Mouse (Mus musculus) brown adipose tissue, adult 24 weeks (tissue): ENCODE measurements around the gene 2310034G01Rik. TPM values are rescaled to one million over a fixed set of nuclear protein-coding genes. Genes with fewer than 3 reads are reported as not detected.

ENCODE experiments used
- H3K27ac ChIP-seq: fragments of 200-500 bp; replicated peaks from 2 replicates; pipeline ENCODE4 v1.5.1; 2012; ENCODE audit warnings: low read depth, mild to moderate bottlenecking, low read length
- H3K4me1 ChIP-seq: fragments of 200-500 bp; 2 replicates; pipeline ENCODE4 v1.6.1; 2012; ENCODE audit warnings: low read length, mixed read lengths; ENCODE audit not compliant: control insufficient read depth, insufficient read depth, insufficient read length
- H3K4me3 ChIP-seq: fragments of 200-500 bp; 2 replicates; pipeline ENCODE4 v1.5.1; 2012; ENCODE audit warnings: low read depth, mild to moderate bottlenecking, low read length, moderate library complexity; ENCODE audit not compliant: insufficient read depth
- polyA plus RNA-seq: library from polyadenylated mRNA; stranded (reverse); fragments of >200 nt; gene quantifications from 2 replicates; pipeline ENCODE4 v1.2.4, GENCODE M21; 2012; ENCODE audit not compliant: missing spikeins, insufficient read depth, insufficient read length

Gene 2310034G01Rik
- polyA plus RNA-seq, 1 experiment: not detected

- H3K4me1 ChIP-seq: no peaks in the 10 kb centered on the region
- H3K4me3 ChIP-seq: peak overlapping the region; percentile 50; the same call in 1 of the 2 replicates
- peak overlapping the region; percentile 75 for H3K27ac ChIP-seq
Observed at GRCm38 (mm10) chr19:46339287-46339971, 10.7 kb downstream of the 2310034G01Rik start.

GRCm38 (mm10) chr19:46338942-46339286 is 11.2 kb downstream of the 2310034G01Rik start:
- Histone ChIP-seq H3K4me3 (peak overlapping the region; percentile 50), H3K4me1 (no peaks in the 10 kb centered on the region), H3K27ac (peak overlapping the region; percentile 75)

GRCm38 (mm10) chr19:46338331-46338936 is 11.7 kb downstream of the 2310034G01Rik start, which contains the start of gene Cuedc2:
Gene Cuedc2, minus strand, starts transcription at chr19:46338702.
- peak within 1 kb of the TSS; percentile 75 for H3K27ac ChIP-seq
- no peaks in the 10 kb centered on the region for H3K4me1 ChIP-seq
- peak within 1 kb of the TSS; percentile 95 for H3K4me3 ChIP-seq

- no peaks in the 10 kb centered on the region for H3K4me1 ChIP-seq
- H3K27ac ChIP-seq: 0 out of 2 replicates have a peak overlapping the region, but pooled peaks have one; percentile 28
- H3K4me3 ChIP-seq: peak overlapping the region; percentile 95
Observed at GRCm38 (mm10) chr19:46337719-46338330, 12.3 kb downstream of the 2310034G01Rik start.

GRCm38 (mm10) chr19:46333906-46334305 is 16.2 kb downstream of the 2310034G01Rik start:
- no peak overlapping the region for H3K4me3 ChIP-seq
- H3K4me1 ChIP-seq: peaks cover 3% of the 10 kb centered on the region; the same call in 1 of the 2 replicates
- H3K27ac ChIP-seq: no peak overlapping the region

GRCm38 (mm10) chr19:46332721-46333339 is 17.3 kb downstream of the 2310034G01Rik start:
- H3K4me1 ChIP-seq: peaks cover 3% of the 10 kb centered on the region; the same call in 1 of the 2 replicates
- H3K27ac ChIP-seq: no peak overlapping the region
- H3K4me3 ChIP-seq: no peak overlapping the region

- H3K27ac ChIP-seq: no peak overlapping the region
- H3K4me3 ChIP-seq: no peak overlapping the region
- peaks cover 3% of the 10 kb centered on the region; the same call in 1 of the 2 replicates for H3K4me1 ChIP-seq
Observed at GRCm38 (mm10) chr19:46331936-46332335, 18.2 kb downstream of the 2310034G01Rik start.

- Histone ChIP-seq H3K27ac (no peak overlapping the region), H3K4me3 (no peak overlapping the region), H3K4me1 (peaks cover 7% of the 10 kb centered on the region; the same call in 1 of the 2 replicates)
Observed at GRCm38 (mm10) chr19:46331326-46331725, 18.8 kb downstream of the 2310034G01Rik start.

GRCm38 (mm10) chr19:46330696-46331095 is 19.4 kb downstream of the 2310034G01Rik start:
- H3K4me1 ChIP-seq: peaks cover 7% of the 10 kb centered on the region; the same call in 1 of the 2 replicates
- no peak overlapping the region for H3K27ac ChIP-seq
- no peak overlapping the region for H3K4me3 ChIP-seq

- Histone ChIP-seq H3K4me3 (no peak overlapping the region; the same call in 1 of the 2 replicates), H3K27ac (no peak overlapping the region), H3K4me1 (peaks cover 7% of the 10 kb centered on the region; the same call in 1 of the 2 replicates)
Observed at GRCm38 (mm10) chr19:46329951-46330350, 20.2 kb downstream of the 2310034G01Rik start.

- Histone ChIP-seq H3K4me1 (peaks cover 7% of the 10 kb centered on the region; the same call in 1 of the 2 replicates), H3K4me3 (peak overlapping the region; percentile 75), H3K27ac (no peak overlapping the region)
Observed at GRCm38 (mm10) chr19:46329031-46329641, 21.0 kb downstream of the 2310034G01Rik start.

- H3K4me1 ChIP-seq: peaks cover 7% of the 10 kb centered on the region; the same call in 1 of the 2 replicates
- H3K27ac ChIP-seq: peak within 1 kb of the TSS; percentile 85
- H3K4me3 ChIP-seq: peak within 1 kb of the TSS; percentile 75
Observed at GRCm38 (mm10) chr19:46328081-46329030, 21.7 kb downstream of the 2310034G01Rik start, which contains the start of gene Fbxl15. Gene Fbxl15, plus strand, starts transcription at chr19:46328184.

GRCm38 (mm10) chr19:46327531-46328064 is 22.5 kb downstream of the 2310034G01Rik start:
- Histone ChIP-seq H3K27ac (0 out of 2 replicates have a peak overlapping the region, but pooled peaks have one; percentile 6), H3K4me1 (peaks cover 7% of the 10 kb centered on the region; the same call in 1 of the 2 replicates), H3K4me3 (peak overlapping the region; percentile 75)
